Mouse (Mus musculus) limb, embryonic 14.5 days (tissue): ENCODE results near the gene Sgca. TPM values are rescaled to one million over a fixed set of nuclear protein-coding genes. Genes with fewer than 3 reads are reported as not detected.

Experiments used
- ATAC-seq: fragments of 200-750 bp; cut with Nextera tagmentation; 2 replicates; pipeline ENCODE4 v1.8.0; 2017; ENCODE audit warnings: low read depth, moderate number of reproducible peaks, moderate TSS enrichment; ENCODE audit not compliant: low FRiP score
- DNase-seq: peaks from one replicate; pipeline ENCODE4 v3.0.0-alpha.2; 2015; ENCODE audit warnings: low spot score
- H3K27ac ChIP-seq: fragments of 300-500 bp; sonication (generic); replicated peaks from 2 replicates; pipeline ENCODE4 v1.5.1; 2014; ENCODE audit warnings: low read depth, mild to moderate bottlenecking, low read length, moderate library complexity, mixed read lengths
- H3K27me3 ChIP-seq: fragments of 300-500 bp; sonication (generic); 2 replicates; pipeline ENCODE4 v1.6.1; 2014; ENCODE audit warnings: low read length, mixed read lengths; ENCODE audit not compliant: control insufficient read depth, insufficient read depth
- H3K36me3 ChIP-seq: fragments of 300-500 bp; sonication (generic); 2 replicates; pipeline ENCODE4 v1.6.1; 2014; ENCODE audit warnings: mild to moderate bottlenecking, low read length, moderate library complexity, mixed read lengths; ENCODE audit not compliant: control insufficient read depth, insufficient read depth
- H3K4me1 ChIP-seq: fragments of 300-500 bp; sonication (generic); 2 replicates; pipeline ENCODE4 v1.6.1; 2014; ENCODE audit warnings: antibody characterized with exemption, low read length, mixed read lengths; ENCODE audit not compliant: control insufficient read depth, insufficient read depth
- H3K4me2 ChIP-seq: fragments of 300-500 bp; sonication (generic); replicated peaks from 2 replicates; pipeline ENCODE4 v1.6.1; 2014; ENCODE audit warnings: low read depth, mild to moderate bottlenecking, low read length, moderate library complexity; ENCODE audit not compliant: severe bottlenecking
- H3K4me3 ChIP-seq: fragments of 300-500 bp; sonication (generic); replicated peaks from 2 replicates; pipeline ENCODE4 v1.5.1; 2014; ENCODE audit warnings: low read length
- H3K9ac ChIP-seq: fragments of 300-500 bp; sonication (generic); 2 replicates; pipeline ENCODE4 v1.6.1; 2014; ENCODE audit warnings: mild to moderate bottlenecking, low read depth, low read length, moderate library complexity; ENCODE audit not compliant: severe bottlenecking
- H3K9me3 ChIP-seq: fragments of 300-500 bp; sonication (generic); 2 replicates; pipeline ENCODE4 v1.6.1; 2016; ENCODE audit warnings: low read length; ENCODE audit not compliant: control insufficient read depth
- POLR2A ChIP-seq: fragments of 200-500 bp; IDR thresholded peaks from 2 replicates; pipeline ENCODE4 v1.8.0; 2012; ENCODE audit warnings: inconsistent platforms, mild to moderate bottlenecking, moderate library complexity, borderline replicate concordance; ENCODE audit not compliant: insufficient read depth, insufficient read length; ENCODE audit errors: extremely low read depth
- WGBS: fragments of 180-500 bp; shearing (Covaris S2); extraction: QIAGEN DNeasy Blood & Tissue Kit; methylation state at CpG from one replicate; pipeline ENCODE4 v1.1.7; 2014; 5-methylcytosine and 5-hydroxymethylcytosine counted together
- polyA plus RNA-seq, 2 experiments: library from polyadenylated mRNA; depleted of rRNA in 1 of 2; stranded (reverse) in 1 of 2; unstranded in 1 of 2; fragments of >200 nt; fragmentation: Nextera tagmentation in 1 of 2; extraction: Ambion mirVana in 1 of 2; gene quantifications; 2 replicates each; pipeline versions ENCODE4 v1.2.1 to v1.2.3; 2012 to 2014

Sgca gene
- polyA plus RNA-seq, 2 experiments, result 10.2 to 32.9 TPM

DNA sequence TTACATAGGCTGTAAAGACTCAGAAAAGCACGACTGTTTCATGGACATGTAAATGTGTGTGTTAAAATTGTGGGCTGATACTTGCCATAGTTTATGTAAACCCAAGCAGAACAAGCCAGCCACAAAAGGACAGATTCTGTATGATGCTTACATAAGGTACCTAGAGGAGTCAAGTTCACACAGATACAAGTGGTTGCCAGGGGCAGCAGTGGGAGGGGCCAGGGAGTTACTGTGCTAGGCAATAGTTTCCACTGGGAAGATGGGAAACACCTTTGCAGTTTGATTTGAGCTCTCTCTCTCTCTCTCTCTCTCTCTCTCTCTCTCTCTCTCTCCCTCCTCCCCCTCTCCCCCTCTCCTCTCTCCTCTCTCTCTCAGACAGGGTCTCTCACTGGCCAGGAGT is 9.0 kb upstream of the Sgca start:
- no peak overlapping the region for H3K4me2 ChIP-seq
- 33% methylated on average over 1 of the region's 1 CpGs for WGBS
- TF ChIP-seq POLR2A, result no peak
- H3K4me1 ChIP-seq, result peaks cover 23% of the 10 kb centered on the region
- no peak for ATAC-seq
- H3K4me3 ChIP-seq, result no peak overlapping the region
- no peaks in the 10 kb centered on the region for H3K9me3 ChIP-seq
- no peaks in the 10 kb centered on the region for H3K36me3 ChIP-seq
- H3K27ac ChIP-seq, result no peak overlapping the region
- no peak for DNase-seq
- no peak overlapping the region for H3K9ac ChIP-seq
- H3K27me3 ChIP-seq, result no peaks in the 10 kb centered on the region

- Histone ChIP-seq H3K4me2 (peak overlapping the region; percentile 48; the same call in 1 of the 2 replicates), H3K9ac (no peak overlapping the region), H3K27me3 (no peaks in the 10 kb centered on the region), H3K4me3 (no peak overlapping the region; the same call in 1 of the 2 replicates), H3K36me3 (no peaks in the 10 kb centered on the region), H3K27ac (no peak overlapping the region), H3K4me1 (peaks cover 7% of the 10 kb centered on the region), H3K9me3 (no peaks in the 10 kb centered on the region)
- DNase-seq (no peak), ATAC-seq (no peak)
- 78% methylated on average over 11 of the region's 11 CpGs for WGBS
- TF ChIP-seq POLR2A, result no peak
Measured at GRCm38 (mm10) chr11:94979462-94980179, 3.5 kb upstream of the Sgca start.

DNA sequence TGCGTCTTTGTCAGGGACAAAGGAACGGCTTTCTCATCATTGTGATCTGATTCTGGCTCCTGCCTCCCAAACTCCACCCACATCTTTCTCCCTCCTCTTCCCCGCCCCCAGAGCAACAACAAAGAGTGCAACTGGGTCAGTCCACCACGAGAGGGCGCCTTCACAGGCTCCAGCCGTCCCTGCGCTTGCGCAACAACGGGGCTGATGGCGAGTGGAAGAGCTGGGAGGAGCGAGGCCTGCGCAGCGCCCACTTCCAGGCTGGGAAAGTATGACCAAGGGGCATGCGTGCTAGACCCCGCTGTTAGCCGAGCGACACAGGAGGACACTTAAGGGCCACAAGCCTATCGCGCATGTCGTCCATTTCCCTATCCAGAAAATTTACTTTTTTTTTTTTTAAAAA is 2.8 kb upstream of the Sgca start:
- WGBS, result under 1% methylated on average over 20 of the region's 20 CpGs
- DNase-seq (peak; percentile 95), ATAC-seq (peak; percentile 92)
- Histone ChIP-seq H3K4me2 (peak overlapping the region; percentile 48), H3K36me3 (no peaks in the 10 kb centered on the region), H3K9me3 (no peaks in the 10 kb centered on the region), H3K9ac (0 out of 2 replicates have a peak overlapping the region, but pooled peaks have one; percentile 18), H3K27ac (no peak overlapping the region), H3K4me1 (peaks cover 7% of the 10 kb centered on the region), H3K27me3 (no peaks in the 10 kb centered on the region), H3K4me3 (peak overlapping the region; percentile 25)
- TF ChIP-seq POLR2A, result 0 out of 2 replicates have a peak, but pooled peaks have one; percentile 45

DNA sequence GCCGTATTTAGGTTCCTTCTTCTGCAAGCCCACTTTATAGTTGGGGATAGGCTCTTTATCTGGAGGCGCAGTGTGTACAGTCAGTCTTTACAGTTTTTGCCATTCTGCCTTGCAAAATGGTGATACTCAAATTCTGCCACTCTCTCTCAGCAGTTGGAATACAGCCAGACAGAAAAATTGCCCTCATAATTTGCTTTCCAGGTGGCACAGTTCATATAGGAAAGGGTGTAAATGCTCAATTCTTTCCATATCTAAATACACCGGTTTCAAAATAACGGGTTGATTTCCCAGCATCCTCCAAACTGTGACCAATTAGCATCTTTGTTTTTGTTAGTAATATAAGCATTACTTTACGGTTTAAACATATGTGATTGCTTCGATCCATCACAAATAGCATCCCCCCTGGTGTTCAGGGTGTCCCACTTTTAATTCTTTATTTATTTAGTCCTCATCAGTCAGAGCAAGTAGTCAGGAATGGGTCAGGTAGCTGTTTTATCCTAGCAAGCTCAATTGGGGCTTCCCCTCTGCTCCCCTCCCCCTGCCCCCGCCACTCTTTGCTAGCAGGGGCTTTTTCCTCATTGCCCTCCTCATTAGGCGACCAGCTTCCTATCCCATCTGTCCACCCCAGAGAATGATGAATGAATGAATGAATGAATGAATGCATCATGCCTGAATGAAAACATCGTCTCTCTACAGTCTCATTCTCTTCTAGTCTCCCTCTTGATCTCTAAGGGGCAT is 2.2 kb upstream of the Sgca start:
- no peak for TF ChIP-seq POLR2A
- no peaks in the 10 kb centered on the region for H3K27me3 ChIP-seq
- H3K4me2 ChIP-seq, result peak overlapping the region; percentile 48
- H3K9me3 ChIP-seq, result no peaks in the 10 kb centered on the region
- no peaks in the 10 kb centered on the region for H3K36me3 ChIP-seq
- peaks cover 7% of the 10 kb centered on the region for H3K4me1 ChIP-seq
- no peak for DNase-seq
- 0 out of 2 replicates have a peak overlapping the region, but pooled peaks have one; percentile 18 for H3K9ac ChIP-seq
- WGBS, result 44% methylated on average over 9 of the region's 9 CpGs
- no peak overlapping the region for H3K27ac ChIP-seq
- H3K4me3 ChIP-seq, result peak overlapping the region; percentile 25
- ATAC-seq, result peak; percentile 17; the same call in 1 of the 2 replicates

DNA sequence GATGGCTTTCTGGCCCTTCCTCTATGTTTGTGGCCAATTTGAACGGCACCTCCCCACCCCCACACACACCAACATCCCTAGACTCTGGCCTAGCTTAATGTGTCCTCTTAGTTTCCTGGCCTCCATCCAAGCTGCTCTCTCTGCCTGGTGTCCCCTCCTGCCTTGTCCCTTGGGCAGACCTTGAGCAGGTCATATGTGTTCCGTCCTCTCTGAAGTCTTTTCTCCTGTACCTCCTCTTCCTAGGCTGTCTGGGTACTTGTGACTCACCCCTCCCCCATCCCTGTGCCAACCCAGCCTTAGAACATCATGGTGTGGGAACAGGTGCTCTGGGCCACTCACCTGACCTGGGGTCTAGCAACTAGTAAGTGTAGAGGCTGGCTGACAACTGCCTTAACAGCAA is 1.2 kb downstream of the Sgca start:
- H3K9me3 ChIP-seq, result no peaks in the 10 kb centered on the region
- WGBS, result 83% methylated on average over 2 of the region's 2 CpGs
- no peak for ATAC-seq

More for the DNA sequence above, 1.2 kb downstream of the Sgca start:
- Histone ChIP-seq H3K4me2 (no peak overlapping the region), H3K4me1 (peaks cover 7% of the 10 kb centered on the region), H3K4me3 (no peak overlapping the region), H3K36me3 (no peaks in the 10 kb centered on the region), H3K27ac (no peak overlapping the region), H3K27me3 (no peaks in the 10 kb centered on the region), H3K9ac (no peak overlapping the region)
- TF ChIP-seq POLR2A, result no peak
- DNase-seq, result no peak
